Mouse (Mus musculus): ENCODE results near the gene Pts. TPM values are rescaled to one million over a fixed set of nuclear protein-coding genes. Genes with fewer than 3 reads are reported as not detected.

The Pts gene
- polyA plus RNA-seq, 1 experiment from 2014 or later: 87.9 TPM

DNA sequence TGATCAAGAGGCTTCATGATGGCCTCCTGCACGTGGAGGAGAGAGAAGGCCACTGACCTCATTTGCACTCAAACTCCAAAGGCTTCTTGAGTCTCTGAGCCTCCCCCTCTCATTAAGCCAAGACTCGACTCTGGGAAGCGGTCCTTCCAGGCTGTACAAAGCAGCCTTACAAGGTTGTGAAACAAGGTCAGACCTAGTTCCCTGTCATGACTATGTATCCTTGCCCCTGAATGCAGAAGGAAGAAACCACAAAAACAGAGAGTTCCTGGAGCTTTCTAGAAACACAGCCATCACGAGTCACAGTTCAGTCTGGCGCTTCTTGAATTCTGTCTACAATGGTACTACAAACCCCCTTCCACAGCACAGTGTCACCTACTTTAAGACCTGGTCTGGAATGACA, 6.0 kb downstream of the Pts start:
- Histone ChIP-seq H3K4me3 (ENCODE audit: low read depth, low read length) (no peak overlapping the region), H3K9me3 (replicated peaks; ENCODE audit: control insufficient read depth, low read length) (no peaks in the 10 kb centered on the region), H3K9ac (ENCODE audit: low read depth, low read length) (no peak overlapping the region), H3K27ac (ENCODE audit: low read depth, low read length) (no peak overlapping the region), H3K27me3 (ENCODE audit: control insufficient read depth, insufficient read depth, low read length) (no peaks in the 10 kb centered on the region), H3K4me2 (no peak overlapping the region), H3K36me3 (ENCODE audit: control insufficient read depth, insufficient read depth, low read length) (no peaks in the 10 kb centered on the region), H3K4me1 (ENCODE audit: control insufficient read depth, insufficient read depth, low read length) (peaks cover 1% of the 10 kb centered on the region)
- ATAC-seq (replicated peaks; ENCODE audit: insufficient number of reproducible peaks, low FRiP score, low TSS enrichment): no peak
- 83% methylated on average over 5 of the region's 5 CpGs for WGBS (ENCODE audit: insufficient replicate concordance)

DNA sequence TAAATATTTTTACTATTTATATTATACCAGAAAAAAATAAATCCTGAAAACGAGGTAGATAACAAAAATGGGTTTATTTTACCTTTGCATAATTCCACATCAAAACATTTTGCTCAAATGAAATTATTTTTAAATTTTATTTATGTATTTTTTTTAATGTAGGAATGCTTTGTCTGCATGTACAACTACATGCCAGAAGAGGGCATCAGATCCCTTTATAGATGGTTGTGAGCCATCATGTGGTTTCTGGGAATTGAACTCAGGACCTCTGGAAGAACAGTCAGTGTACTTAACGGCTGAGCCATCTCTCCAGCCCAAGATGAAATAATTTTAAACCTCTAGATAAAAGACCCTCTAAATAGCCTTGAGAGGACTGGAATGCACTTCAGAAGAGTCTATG, 7.0 kb downstream of the Pts start:
- H3K4me3 ChIP-seq (ENCODE audit: low read depth, low read length): no peak overlapping the region

DNA sequence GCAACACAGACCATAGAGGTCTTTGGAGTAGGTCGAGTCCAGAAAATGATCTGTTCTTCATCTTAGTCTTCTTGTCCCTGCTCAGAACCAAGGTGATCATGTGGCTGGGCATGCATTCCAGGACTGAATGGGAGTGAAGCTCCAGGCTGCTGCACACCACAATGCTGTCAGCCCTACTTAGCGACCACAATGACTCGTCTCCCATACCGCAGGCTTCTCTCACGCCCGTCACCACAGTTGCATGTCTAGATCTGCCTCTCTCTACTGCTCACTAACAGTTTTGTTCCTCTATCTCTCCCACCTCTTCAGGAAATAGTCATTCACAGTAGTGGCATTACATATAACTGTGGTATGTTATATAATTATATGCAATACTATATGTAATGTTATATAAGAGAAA, 7.8 kb downstream of the Pts start:
- Histone ChIP-seq H3K9ac (ENCODE audit: low read depth, low read length) (no peak overlapping the region), H3K9me3 (replicated peaks; ENCODE audit: control insufficient read depth, low read length) (no peaks in the 10 kb centered on the region), H3K27ac (ENCODE audit: low read depth, low read length) (no peak overlapping the region), H3K4me3 (ENCODE audit: low read depth, low read length) (no peak overlapping the region), H3K4me1 (ENCODE audit: control insufficient read depth, insufficient read depth, low read length) (no peaks in the 10 kb centered on the region), H3K4me2 (no peak overlapping the region), H3K27me3 (ENCODE audit: control insufficient read depth, insufficient read depth, low read length) (no peaks in the 10 kb centered on the region), H3K36me3 (ENCODE audit: control insufficient read depth, insufficient read depth, low read length) (no peaks in the 10 kb centered on the region)
- no peak for ATAC-seq (replicated peaks; ENCODE audit: insufficient number of reproducible peaks, low FRiP score, low TSS enrichment)
- 81% methylated on average over 6 of the region's 6 CpGs for WGBS (ENCODE audit: insufficient replicate concordance)

More for the DNA sequence above, 7.0 kb downstream of the Pts start:
- no peaks in the 10 kb centered on the region for H3K27me3 ChIP-seq (ENCODE audit: control insufficient read depth, insufficient read depth, low read length)
- H3K4me1 ChIP-seq (ENCODE audit: control insufficient read depth, insufficient read depth, low read length): no peaks in the 10 kb centered on the region
- no peak for ATAC-seq (replicated peaks; ENCODE audit: insufficient number of reproducible peaks, low FRiP score, low TSS enrichment)
- no peak overlapping the region for H3K9ac ChIP-seq (ENCODE audit: low read depth, low read length)
- H3K9me3 ChIP-seq (replicated peaks; ENCODE audit: control insufficient read depth, low read length): no peaks in the 10 kb centered on the region
- 52% methylated on average over 2 of the region's 2 CpGs for WGBS (ENCODE audit: insufficient replicate concordance)
- no peaks in the 10 kb centered on the region for H3K36me3 ChIP-seq (ENCODE audit: control insufficient read depth, insufficient read depth, low read length)
- no peak overlapping the region for H3K27ac ChIP-seq (ENCODE audit: low read depth, low read length)
- H3K4me2 ChIP-seq: no peak overlapping the region

DNA sequence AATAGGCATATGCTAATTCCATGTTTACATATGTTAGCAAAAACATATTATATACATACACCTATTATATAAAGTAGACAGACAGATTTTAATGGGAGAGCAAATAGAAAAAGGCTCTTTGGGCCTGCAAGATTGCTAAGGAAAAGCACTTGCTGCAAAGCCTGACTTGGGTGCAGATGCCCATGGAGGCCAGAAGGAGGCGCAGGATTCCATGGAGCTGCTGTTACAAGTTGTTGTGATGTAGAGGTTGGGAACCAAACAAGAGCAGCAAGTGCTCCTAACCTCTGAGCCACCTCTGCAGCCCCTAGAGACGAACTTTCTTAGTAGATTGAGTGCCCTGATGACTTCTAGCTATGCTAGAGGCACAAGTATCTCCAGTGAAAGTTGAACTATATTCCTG, 9.7 kb downstream of the Pts start:
- Histone ChIP-seq H3K27me3 (ENCODE audit: control insufficient read depth, insufficient read depth, low read length) (no peaks in the 10 kb centered on the region), H3K36me3 (ENCODE audit: control insufficient read depth, insufficient read depth, low read length) (no peaks in the 10 kb centered on the region), H3K9ac (ENCODE audit: low read depth, low read length) (no peak overlapping the region), H3K4me2 (no peak overlapping the region), H3K9me3 (replicated peaks; ENCODE audit: control insufficient read depth, low read length) (no peaks in the 10 kb centered on the region), H3K27ac (ENCODE audit: low read depth, low read length) (no peak overlapping the region), H3K4me3 (ENCODE audit: low read depth, low read length) (no peak overlapping the region), H3K4me1 (ENCODE audit: control insufficient read depth, insufficient read depth, low read length) (0 out of 2 replicates have a peak, but pooled peaks cover 3% of the 10 kb centered on the region)
- WGBS (ENCODE audit: insufficient replicate concordance): 11% methylated on average over 2 of the region's 2 CpGs
- ATAC-seq (replicated peaks; ENCODE audit: insufficient number of reproducible peaks, low FRiP score, low TSS enrichment): no peak

DNA sequence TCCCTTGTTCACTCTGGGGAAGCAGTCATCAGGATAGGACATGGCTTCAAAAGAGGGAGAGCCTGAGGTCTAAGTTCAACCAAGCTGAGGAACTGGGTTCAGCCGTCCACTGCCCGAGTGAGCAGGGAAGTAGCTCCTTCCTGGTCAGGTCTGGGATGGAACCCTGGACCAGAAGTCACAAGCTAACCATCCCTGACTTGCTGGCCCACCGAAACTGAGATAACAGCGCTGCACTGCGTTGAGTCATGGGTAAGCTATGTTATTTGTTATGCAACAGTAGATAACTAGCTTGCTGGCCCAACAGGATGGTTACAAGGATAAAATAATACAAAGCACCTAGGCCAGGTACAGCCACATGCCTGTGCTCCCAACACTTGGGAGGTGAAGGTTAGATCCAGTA, 13.1 kb downstream of the Pts start:
- Histone ChIP-seq H3K36me3 (ENCODE audit: control insufficient read depth, insufficient read depth, low read length) (no peaks in the 10 kb centered on the region), H3K4me2 (no peak overlapping the region), H3K9me3 (replicated peaks; ENCODE audit: control insufficient read depth, low read length) (no peaks in the 10 kb centered on the region), H3K27me3 (ENCODE audit: control insufficient read depth, insufficient read depth, low read length) (no peaks in the 10 kb centered on the region), H3K9ac (ENCODE audit: low read depth, low read length) (no peak overlapping the region), H3K4me3 (ENCODE audit: low read depth, low read length) (no peak overlapping the region), H3K4me1 (ENCODE audit: control insufficient read depth, insufficient read depth, low read length) (0 out of 2 replicates have a peak, but pooled peaks cover 3% of the 10 kb centered on the region), H3K27ac (ENCODE audit: low read depth, low read length) (no peak overlapping the region)
- WGBS (ENCODE audit: insufficient replicate concordance): 61% methylated on average over 5 of the region's 5 CpGs
- no peak for ATAC-seq (replicated peaks; ENCODE audit: insufficient number of reproducible peaks, low FRiP score, low TSS enrichment)

DNA sequence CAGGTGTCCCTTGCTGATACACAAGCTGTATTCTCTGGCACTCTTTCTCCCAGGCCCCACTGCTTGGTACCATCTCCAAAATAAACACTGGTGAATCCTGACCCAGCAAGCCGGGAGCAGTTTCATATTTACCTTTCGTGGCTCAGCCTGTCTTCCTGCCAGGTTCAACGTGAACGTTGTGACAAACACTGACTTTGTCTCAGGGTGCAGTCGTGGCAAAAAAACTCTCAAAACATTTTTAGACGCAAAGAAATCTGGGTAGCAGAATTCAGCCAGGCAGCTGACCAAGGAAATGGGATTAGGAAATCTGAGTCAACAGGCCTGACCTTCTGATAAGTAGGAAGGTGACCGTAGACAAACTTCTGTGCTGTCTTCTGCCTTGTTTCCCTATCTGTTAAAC, 21.0 kb downstream of the Pts start:
- no peak overlapping the region for H3K4me3 ChIP-seq (ENCODE audit: low read depth, low read length)
- H3K36me3 ChIP-seq (ENCODE audit: control insufficient read depth, insufficient read depth, low read length): no peaks in the 10 kb centered on the region
- 38% methylated on average over 7 of the region's 7 CpGs for WGBS (ENCODE audit: insufficient replicate concordance)
- peaks cover 4% of the 10 kb centered on the region for H3K4me1 ChIP-seq (ENCODE audit: control insufficient read depth, insufficient read depth, low read length)
- no peak overlapping the region for H3K27ac ChIP-seq (ENCODE audit: low read depth, low read length)
- no peaks in the 10 kb centered on the region for H3K27me3 ChIP-seq (ENCODE audit: control insufficient read depth, insufficient read depth, low read length)
- H3K9me3 ChIP-seq (replicated peaks; ENCODE audit: control insufficient read depth, low read length): no peaks in the 10 kb centered on the region
- H3K4me2 ChIP-seq: no peak overlapping the region
- ATAC-seq (replicated peaks; ENCODE audit: insufficient number of reproducible peaks, low FRiP score, low TSS enrichment): no peak
- no peak overlapping the region for H3K9ac ChIP-seq (ENCODE audit: low read depth, low read length)

DNA sequence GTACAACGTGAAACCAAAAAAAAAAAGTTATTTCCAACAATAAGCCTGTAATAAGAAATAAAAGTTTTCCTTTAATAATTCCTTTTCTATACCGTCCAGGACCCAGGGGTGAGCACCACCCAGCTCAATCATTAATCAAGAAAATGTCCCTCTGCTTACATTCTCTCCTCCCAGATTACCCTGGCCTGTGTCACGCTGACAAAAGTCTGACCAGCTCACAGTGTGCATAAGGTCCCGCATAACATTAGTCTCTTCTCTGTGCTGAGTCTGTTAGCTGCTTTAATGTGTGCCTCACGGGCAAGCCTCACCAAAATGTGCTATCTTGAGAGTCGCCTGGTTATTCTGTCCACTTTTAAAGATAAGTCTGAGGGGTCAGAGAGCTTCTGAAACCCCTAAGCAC, 23.1 kb downstream of the Pts start:
- H3K27me3 ChIP-seq (ENCODE audit: control insufficient read depth, insufficient read depth, low read length): no peaks in the 10 kb centered on the region
- no peak overlapping the region for H3K27ac ChIP-seq (ENCODE audit: low read depth, low read length)
- no peaks in the 10 kb centered on the region for H3K36me3 ChIP-seq (ENCODE audit: control insufficient read depth, insufficient read depth, low read length)
- no peak for ATAC-seq (replicated peaks; ENCODE audit: insufficient number of reproducible peaks, low FRiP score, low TSS enrichment)
- peaks cover 4% of the 10 kb centered on the region for H3K4me1 ChIP-seq (ENCODE audit: control insufficient read depth, insufficient read depth, low read length)
- peak overlapping the region; percentile 16; the same call in 1 of the 2 replicates for H3K4me2 ChIP-seq
- 0 out of 2 replicates have a peak overlapping the region, but pooled peaks have one; percentile 16 for H3K9ac ChIP-seq (ENCODE audit: low read depth, low read length)
- WGBS (ENCODE audit: insufficient replicate concordance): 50% methylated on average over 6 of the region's 6 CpGs
- H3K4me3 ChIP-seq (ENCODE audit: low read depth, low read length): no peak overlapping the region
- no peaks in the 10 kb centered on the region for H3K9me3 ChIP-seq (replicated peaks; ENCODE audit: control insufficient read depth, low read length)

DNA sequence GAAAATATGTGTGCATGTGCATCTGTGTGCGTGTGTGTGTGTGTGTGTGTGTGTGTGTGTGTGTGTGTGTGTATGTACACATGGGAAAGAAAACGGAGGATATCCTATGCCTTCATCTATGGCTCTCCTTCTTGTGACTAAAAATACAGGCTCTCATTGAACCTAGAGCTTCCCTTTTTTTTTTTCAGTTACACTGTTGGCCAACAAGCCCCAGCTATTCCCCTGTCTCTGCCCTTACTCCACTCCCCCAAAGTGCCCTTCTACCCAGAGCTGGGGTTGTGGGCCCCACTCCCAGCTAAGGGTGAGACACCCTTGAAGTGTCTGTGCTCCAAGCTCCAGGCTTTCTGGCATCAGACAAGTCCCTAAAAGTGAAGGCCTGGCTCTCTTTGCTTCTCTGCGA, 25.6 kb downstream of the Pts start:
- H3K9ac ChIP-seq (ENCODE audit: low read depth, low read length): no peak overlapping the region
- no peaks in the 10 kb centered on the region for H3K9me3 ChIP-seq (replicated peaks; ENCODE audit: control insufficient read depth, low read length)
- 75% methylated on average over 3 of the region's 3 CpGs for WGBS (ENCODE audit: insufficient replicate concordance)
- no peak overlapping the region for H3K27ac ChIP-seq (ENCODE audit: low read depth, low read length)
- H3K27me3 ChIP-seq (ENCODE audit: control insufficient read depth, insufficient read depth, low read length): no peaks in the 10 kb centered on the region
- H3K36me3 ChIP-seq (ENCODE audit: control insufficient read depth, insufficient read depth, low read length): no peaks in the 10 kb centered on the region
- no peak overlapping the region for H3K4me2 ChIP-seq
- peaks cover 4% of the 10 kb centered on the region for H3K4me1 ChIP-seq (ENCODE audit: control insufficient read depth, insufficient read depth, low read length)
- H3K4me3 ChIP-seq (ENCODE audit: low read depth, low read length): no peak overlapping the region
- no peak for ATAC-seq (replicated peaks; ENCODE audit: insufficient number of reproducible peaks, low FRiP score, low TSS enrichment)

DNA sequence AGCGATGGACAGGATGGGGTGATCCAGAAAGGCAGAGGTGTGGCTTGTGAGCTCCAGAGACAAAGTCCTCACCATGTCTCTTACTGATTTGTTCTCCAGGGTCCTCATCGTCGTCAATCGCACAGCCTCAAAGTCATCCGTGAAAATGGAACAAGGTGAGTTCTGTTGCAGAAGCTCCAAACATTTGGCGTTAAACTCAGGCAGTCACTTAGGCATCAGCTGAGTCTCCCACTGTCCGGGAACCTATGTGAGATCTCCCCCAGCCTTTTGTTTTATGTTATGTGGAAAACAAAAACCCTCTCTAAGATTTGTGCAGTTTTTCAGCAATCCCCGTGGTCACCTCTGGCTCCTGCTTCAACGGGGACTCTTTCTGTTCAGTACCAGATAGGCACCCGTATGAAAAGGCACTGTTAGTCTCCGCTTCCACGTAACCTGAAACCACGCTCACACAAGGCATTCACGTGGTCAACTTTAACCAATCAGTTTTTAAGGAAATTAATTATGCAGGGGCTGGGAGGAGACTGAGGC, 27.5 kb downstream of the Pts start:
- Histone ChIP-seq H3K9ac (ENCODE audit: low read depth, low read length) (peak overlapping the region; percentile 34; the same call in 1 of the 2 replicates), H3K27me3 (ENCODE audit: control insufficient read depth, insufficient read depth, low read length) (no peaks in the 10 kb centered on the region), H3K36me3 (ENCODE audit: control insufficient read depth, insufficient read depth, low read length) (no peaks in the 10 kb centered on the region), H3K27ac (ENCODE audit: low read depth, low read length) (no peak overlapping the region), H3K9me3 (replicated peaks; ENCODE audit: control insufficient read depth, low read length) (no peaks in the 10 kb centered on the region), H3K4me2 (peak overlapping the region; percentile 59), H3K4me3 (ENCODE audit: low read depth, low read length) (peak overlapping the region; percentile 30), H3K4me1 (ENCODE audit: control insufficient read depth, insufficient read depth, low read length) (peaks cover 8% of the 10 kb centered on the region)
- ATAC-seq (replicated peaks; ENCODE audit: insufficient number of reproducible peaks, low FRiP score, low TSS enrichment): peak; percentile 72
- 19% methylated on average over 14 of the region's 14 CpGs for WGBS (ENCODE audit: insufficient replicate concordance)

Measured in heart, embryonic 11.5 days (tissue).